Mouse (Mus musculus) mouse trophoblast stem cell (cell line): ENCODE data around the gene Gtf3c5.

Experiments
- in situ Hi-C, 2 experiments: fragments of 300-500 bp; cut with MseI, MboI; formaldehyde crosslinking; loops; 2 replicates in 1 of 2; 3 replicates in 1 of 2; pipeline ENCODE4 v1.15.1; 2025

Gtf3c5 gene

DNA sequence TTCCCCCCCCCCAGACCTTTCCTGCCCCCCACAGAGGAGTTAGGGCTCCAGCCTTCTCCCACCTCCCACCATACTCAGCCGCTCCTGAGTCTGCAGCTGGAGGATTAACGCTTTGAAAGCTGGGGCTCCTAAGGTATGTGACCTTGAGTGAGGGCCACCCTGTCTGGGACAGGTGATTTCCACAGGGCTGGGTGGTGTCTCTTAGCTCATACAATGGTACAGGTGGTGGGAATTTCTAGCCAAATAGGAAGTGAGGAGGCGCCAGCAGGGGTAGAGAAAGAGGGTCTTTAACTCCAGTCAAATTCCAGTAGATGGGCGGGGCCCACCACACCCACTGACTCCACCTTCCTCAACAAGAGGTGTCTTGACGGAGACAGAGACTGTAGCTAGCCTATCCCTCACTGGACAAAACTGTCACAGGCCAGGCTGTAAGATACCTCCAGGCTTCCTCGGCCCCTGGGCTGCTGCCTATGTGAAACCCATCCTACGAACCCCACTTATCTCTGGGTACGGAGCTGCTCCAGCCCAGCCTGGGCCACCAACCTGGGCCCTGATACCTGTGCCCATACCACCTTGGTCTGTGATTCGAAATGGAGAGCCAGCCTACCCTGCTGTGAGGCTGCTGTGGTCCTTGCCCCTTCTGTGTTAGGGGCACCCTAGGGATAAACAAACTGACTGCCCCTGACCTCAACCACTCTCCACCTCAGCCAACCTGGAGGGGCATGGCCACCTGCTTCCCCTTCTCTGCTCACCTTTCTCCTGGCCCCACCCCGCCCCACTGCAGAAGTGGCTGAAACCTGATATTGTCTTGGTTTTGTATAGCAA is 24.0 kb upstream of the Gtf3c5 start:
- in situ Hi-C loops: no loop called here

DNA sequence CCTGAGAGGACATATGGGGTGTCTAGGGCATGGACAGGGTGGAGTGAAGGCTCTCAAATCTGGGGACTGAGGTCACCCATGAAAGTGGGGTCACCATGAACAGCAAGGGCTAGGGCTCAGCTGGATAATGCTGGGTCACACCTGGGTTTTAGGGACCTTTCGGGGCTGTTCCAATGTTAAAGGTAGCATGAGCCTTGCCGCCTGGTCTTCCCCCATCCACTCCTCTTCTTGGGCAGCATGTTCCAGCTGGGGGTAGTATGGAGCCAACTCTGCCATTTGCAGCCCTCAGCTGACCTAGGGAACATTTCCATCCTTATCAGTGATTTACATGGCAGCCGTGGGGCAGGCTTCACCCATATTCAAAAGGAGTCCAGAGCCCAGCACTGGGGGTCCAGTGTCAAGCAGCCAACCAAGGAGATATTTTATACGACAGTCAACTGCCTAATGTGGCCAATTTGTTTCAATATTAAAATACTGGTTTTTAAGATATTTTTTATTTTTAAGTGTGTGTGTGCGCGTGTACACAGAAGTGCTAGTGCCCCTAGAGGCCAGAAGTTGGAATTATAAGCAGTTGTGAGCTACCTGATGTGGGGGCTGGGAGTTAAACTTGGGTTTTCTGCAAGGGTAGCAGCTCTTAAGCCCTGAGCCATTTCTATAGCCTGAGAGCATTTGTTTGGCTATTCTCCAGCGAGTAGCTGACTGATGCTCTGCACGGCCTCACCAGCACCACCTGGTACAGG is 23.2 kb upstream of the Gtf3c5 start:
- in situ Hi-C loops: no loop called here

DNA sequence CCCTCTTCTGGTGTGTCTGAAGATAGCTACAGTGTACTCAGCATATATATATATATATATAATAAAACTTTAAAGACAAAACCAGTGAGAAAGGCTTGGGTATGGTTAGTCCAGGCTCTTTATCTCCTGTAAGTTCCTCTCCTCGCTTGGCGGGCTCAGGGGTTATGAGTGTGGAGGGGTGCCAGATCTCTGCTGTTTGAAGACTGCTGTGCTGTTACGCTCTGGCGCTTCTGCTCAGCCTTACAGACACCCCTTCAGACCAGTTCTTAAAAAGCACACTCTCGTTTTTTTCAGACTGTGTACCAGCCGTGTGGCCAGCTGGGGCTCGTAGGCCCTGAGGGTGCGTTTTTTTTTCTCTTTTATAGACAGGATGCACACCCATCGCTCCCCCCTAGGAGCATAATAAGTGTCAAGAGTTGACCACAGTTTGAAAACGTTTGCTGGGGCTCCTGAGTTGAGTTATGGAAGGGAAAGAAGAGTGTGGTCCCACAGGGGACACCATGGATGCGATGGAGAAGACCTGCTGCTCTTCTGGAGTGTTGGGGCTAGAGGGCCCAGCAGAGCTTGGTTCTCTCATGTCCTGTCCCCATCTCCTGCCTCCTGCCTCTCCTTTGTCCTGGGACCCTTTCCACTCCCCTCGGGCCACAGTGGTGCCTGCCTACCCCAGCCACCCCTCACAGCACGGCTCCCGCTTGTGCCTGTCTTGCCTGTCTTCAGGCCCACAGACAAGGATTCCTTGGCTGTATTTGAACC is 22.4 kb upstream of the Gtf3c5 start:
- in situ Hi-C loops: no loop called here

DNA sequence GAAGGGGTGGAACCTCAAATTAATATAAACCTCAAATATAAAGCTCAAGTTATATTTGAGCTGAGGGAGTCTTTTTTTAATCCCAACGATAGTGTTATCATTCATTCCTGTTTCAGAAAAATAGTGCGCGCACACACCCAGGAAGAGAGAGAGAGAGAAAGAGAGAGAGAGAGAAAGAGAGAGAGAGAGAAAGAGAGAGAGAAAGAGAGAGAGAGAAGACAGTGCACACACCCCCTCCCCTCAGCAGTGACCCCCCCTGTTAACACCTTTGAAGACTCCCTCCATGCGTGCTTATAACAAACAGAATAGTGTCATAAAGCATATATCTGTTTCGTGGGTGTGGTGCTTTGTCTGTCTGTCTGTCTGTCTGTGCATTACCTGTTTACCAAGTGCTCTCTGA is 20.0 kb upstream of the Gtf3c5 start:
- in situ Hi-C loops: no loop called here

DNA sequence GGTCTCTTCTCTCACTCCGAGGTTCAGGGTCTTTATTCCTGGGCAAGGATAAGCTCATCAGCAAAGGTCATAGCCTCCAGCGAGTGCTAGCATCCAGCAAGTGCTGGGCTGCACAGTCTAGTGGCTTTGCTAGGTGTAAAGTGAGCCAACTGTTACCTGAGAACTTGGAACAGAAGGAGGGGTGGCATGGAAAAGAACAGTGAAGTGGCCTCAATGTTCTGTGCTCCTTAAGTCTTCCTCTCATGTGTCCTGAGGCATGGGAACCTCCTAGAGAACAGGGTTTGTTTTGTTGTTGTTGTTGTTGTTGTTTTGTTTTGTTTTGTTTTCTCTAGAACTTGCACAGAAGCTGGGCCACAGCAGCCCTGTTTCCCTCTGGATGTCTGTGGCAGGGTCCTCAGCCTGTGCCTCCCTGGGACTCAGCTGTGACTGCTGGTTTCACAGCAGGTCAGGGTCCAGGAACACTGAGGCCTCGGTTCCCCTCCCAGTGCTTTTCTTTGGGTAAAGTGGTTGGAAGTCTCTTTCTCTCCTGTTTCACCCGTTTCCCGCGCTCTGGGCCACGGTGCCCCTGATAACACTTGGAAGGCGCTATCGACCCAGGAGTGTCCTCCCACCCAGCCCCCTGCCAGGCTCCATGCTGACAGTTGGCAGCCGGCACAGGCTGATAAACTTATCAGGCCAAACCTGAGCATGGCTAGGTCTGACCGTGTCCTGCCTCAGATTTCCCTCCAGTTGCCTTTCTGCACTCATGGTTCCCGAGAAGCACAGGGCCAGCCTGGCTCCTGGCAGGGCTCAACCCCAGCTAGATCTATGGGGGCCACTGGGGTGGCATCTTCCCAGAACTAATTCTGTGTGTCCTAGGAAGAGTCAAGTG is 18.4 kb upstream of the Gtf3c5 start:
- in situ Hi-C loops: no loop called here

DNA sequence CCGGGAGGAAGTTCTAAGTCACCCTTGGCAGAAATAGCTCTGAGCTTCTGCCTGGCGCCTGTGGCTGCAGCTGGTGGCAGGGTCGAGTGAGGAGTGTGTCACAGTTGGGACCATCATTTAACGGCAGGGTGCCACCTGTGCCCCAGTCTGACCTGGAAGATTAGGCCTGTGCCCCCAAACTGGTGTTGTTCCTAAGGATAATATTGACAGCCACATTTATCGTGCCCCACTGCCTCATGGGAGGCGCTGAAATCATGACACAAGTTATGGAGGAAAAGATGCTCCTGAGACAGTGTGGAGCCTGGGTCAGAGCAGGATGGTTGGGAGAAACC is 16.0 kb upstream of the Gtf3c5 start:
- in situ Hi-C loops: no loop called here

DNA sequence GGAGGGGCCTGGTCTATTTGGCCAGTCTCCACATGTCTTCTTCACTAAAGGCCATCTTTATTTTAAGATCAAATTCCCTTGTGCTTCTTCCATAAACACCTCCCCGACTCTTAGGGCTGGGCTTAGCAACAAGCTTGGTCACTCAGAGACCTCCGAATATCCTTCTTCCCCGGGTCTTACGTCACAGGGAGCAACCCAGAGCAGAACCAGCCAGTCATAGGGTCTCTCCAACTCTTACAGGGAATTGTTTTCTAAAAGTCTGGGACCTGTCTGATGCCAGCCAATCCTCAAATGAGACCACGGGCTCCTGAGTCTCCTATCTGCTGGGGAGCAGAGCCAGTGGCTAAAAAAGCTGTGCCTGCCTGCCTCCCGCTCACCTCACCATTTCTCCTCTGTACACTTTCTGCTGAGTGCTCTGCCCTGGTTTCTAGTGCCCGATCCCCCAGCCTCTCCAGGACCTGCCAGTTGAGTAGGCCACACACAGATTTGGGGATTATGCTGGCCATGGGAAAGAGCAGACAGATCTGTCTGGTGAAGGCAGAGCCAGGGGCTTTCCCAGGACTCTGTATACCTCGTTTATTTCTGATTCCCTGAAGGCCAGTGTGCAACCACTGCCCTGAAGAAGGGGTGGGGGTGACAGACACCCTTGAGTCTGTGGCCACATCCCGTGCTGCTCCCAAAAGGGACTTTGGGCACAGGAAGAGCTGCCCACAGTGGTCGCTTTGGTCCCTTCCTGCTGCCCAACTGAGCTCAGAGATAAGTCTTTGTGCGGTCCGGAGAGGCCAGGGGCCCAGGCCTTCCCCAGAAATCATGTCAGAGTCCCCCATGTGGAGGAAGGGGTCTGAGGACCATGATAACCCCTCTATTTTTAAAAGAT is 15.4 kb upstream of the Gtf3c5 start:
- in situ Hi-C loops: no loop called here

DNA sequence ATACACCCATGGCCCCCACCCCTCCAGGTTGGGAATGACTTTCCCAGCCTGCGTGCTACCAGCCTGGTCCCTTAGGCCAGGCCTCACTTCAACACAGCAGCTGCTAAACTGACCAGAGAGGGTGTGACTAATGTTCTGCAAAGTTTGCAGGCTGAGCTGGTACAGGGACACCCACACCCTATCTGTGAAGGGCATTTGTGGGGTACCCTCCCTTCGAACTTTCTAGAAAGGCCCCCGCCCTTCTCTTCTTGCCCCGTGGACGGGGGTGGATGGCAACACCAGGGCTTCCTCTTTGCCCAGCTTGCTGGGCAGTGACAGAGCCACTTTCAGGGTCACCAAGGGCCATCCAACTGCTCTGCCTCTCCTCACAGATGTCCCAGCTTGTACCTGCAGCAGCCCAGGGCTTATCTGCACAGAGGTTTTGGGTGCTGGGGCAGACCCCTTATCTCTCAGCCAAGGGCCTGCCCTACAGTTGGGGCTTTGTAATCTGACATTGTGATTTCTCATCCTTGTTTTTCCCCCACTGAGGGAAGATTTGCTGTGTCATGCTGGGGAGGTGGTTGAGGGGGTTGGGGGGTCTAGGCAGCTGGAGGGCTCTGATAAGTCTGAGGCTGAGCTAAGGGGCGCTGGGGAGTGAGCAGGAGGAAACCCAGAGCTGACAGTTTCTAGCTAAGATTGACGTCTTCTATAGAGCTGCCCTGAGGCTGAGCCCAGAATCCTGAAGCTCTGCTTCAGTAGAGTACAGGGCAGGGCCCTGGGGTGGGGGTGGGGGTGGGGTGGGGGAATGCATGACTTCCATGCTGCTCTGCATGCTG is 14.4 kb upstream of the Gtf3c5 start:
- in situ Hi-C loops: no loop called here

DNA sequence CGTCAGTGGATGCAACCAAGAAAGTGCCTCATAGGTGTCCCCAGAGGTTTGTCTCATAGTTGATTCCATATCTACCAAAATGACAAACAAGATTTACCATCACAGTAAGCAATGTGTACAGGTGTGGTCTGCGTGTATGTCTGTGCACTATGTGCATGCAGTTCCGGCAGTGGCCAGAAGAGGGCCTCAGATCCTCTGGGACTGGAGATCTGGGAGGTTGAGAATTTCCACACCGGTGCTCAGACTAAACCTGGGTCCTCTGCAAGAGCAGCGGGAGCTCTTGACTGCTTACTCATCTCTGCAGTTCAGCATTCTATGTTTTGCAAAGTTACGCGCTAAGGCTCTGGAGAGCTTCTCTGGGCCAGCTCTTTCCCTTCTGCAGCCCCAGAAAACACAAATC is 13.4 kb upstream of the Gtf3c5 start:
- in situ Hi-C loops: no loop called here

DNA sequence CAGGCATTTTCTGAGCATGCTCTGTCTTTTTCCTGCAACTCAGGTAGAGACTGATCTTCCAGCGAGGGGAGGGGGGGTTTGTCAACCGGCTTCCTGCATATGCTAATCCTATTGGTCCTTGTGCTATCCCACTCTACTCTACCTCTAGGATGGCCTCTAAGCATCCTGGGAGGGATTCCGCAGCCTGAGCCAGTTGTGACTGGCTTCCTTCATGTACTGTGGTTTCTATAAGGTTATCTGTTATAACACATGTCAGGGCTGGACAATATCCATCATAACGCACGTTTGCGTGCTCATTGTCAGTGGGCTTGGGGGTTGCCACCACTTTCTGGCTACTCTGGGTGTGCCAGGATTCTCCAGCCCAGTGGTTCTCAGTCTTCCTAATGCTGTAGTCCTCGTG is 12.5 kb upstream of the Gtf3c5 start:
- in situ Hi-C loops: no loop called here

DNA sequence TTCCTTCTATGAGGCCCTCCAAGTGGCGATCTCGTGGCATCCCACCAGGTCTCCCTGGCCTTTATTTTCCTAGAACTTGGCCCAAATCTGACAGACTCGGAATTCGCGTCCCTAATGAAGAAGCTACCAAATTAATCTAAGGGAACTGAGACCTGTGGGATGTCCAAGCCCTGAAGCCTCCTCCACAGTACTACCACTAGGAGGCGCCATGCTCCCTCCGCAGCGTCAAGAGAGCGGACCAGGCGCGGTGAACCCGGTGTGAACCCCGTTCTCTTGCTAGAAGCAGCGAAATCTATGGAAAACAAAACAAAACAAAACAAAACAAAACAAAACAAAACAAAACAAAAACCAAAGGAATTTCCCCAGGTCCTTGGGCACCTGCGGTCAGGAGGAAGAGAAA is 9.3 kb upstream of the Gtf3c5 start:
- in situ Hi-C loops: loop anchor here in 1 of 2 experiments (5.0 kb wide), 1 partner anchor 34 kb away; no protein-coding TSS in a partner anchor

DNA sequence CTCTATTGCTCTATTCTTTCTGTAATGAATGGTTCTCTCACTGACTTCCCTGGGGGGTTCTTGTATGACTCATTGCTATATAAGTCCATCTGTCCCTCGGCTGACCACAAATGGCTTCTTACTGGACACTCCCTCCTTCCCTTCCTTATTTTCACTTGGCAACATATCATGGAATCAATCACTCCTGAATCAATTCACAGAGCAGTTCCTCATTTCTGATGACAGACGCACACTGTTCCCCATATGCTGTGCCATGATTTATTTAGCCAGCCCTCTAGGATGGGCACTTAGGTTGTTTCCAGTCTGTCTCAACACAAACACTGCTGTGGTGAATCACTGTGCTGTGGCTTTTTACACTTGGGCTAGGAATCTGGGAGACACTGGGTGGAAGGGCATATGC is 7.9 kb upstream of the Gtf3c5 start:
- in situ Hi-C loops: loop anchor here in 1 of 2 experiments (5.0 kb wide), 1 partner anchor 36 kb away; no protein-coding TSS in a partner anchor

DNA sequence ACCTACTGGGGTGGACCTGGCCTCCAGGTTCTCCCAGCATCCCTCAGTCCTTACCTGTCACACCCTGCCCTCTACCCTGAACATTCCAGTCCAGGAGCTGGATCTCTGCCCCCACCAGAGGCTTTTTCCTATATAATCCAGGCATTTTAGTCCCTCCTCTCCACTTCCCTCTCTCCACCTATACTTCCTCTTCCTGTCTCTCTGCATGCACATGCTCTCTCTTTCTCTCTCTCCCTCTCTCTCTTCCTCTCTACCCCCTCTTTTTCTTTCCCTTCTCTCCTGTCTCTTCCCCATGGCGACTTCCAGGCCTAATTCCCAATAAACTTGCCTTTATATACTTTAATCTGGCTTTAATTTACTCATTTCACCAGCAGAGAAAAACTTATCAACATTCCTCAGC is 5.0 kb upstream of the Gtf3c5 start:
- in situ Hi-C loops: no loop called here

DNA sequence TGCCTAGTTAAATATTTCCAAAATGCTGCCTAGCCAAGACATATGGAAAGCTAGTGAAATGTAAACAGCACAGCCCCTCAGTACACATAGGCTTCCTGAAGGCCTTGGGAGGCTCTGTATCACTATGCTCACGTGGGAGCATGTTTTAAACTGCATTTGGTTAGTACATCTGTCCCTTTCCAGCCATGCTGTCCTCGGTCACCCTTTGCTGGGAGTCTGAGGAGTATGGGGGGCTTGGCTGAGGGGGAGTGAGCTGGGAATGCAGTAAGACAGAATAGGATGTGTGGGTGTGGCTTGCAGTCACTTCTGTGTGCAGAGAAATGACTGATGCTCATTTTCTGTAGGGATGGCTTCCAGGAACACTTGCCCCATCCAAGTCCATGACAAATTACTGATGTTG is 2.2 kb upstream of the Gtf3c5 start:
- in situ Hi-C loops: no loop called here

DNA sequence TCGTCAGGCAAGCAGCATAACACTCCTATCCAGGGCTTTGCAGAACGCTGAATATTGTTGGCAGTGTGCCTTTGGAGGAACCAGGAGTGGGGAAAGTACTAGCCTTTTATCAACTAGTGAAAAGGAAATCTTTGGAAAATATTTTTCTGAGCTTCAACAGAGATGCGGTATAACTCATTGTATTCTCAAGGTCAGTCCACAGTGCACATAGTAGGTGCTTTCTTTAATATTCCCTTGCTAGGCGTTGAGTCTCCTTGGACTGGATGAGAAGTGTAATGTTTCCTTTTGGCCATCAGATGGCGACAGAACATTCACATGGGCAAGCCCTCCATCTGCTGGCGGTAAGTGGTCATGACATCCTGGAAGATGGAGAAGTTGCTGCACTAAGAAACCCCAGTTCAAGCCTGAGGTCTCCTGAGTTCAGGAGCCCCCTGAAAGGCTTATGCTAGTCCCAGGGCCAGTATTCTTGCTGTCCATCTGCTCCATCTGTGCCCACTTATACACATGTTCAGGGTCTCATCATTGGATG is 1.6 kb upstream of the Gtf3c5 start:
- in situ Hi-C loops: no loop called here

DNA sequence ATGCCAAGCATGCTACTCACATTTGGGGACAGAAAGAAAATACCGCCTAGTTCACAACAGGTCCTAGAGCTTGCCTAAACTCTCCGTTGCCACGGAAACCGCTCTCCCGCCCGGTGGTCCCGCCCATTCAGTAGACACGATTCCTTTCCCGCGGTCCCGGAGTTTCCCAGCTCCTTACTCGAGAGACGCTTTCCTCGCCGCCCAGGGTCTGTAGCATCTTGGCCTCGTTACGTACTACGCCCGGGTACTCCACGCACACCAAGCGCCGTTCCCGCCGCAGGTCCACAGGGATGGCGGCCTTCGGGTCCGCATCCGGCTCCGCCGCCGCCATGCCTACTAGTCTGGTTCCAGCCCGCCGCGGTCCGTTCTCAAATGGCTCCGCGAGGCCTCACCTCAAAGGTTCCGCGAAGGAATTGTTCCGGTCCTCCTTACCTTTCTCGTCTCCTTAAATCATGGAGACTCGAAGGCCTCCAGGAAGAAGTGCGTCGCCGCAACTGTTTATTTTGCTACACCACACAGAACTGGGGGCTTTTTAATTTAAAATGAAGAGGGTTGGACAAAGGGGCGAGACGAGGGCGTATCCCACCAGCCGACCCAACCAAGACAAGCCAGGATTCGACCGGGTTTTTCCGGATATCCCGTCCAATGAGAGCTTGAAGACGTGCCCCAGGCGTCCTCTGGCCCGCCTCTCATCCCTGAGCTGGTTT is 751 bp downstream of the Gtf3c5 start:
- in situ Hi-C loops: no loop called here

DNA sequence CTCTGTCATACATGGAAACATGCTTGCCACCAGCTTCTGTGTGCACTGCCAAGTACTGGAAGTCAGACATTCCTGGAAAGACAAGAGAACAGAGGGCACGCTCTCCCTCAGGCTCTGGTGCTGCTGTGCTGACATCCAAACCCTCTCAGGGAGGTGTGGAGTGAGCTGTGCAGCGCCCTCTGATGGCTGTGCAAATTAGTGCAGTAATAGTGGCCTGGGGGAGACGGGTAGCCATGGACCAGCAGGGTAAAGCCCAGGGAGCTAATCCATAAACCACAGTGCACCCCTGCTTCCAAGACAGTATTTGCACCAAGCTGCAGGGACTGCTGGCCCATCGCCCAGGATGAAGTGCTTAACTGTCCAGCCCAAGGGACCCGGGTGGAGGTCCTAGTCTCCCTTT is 5.5 kb downstream of the Gtf3c5 start:
- in situ Hi-C loops: no loop called here

DNA sequence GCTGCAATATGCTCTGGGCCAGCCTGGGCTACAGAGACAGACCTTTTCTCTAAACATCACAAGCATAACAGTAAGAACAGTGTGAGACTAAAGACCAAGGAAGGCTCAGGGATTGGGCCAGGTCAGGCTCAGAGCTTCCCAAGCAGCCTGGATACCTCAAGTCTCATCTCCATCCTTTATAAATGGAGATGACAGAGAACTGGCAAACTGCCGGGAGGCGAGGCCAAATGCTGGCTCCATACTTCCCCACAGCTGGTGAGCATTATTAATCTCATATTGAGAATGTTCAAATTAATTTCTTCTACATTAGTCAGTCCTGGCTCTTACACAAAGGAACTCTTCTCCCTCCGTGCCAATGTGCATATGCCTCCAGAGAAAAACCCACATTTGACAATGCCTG is 6.7 kb downstream of the Gtf3c5 start:
- in situ Hi-C loops: no loop called here

DNA sequence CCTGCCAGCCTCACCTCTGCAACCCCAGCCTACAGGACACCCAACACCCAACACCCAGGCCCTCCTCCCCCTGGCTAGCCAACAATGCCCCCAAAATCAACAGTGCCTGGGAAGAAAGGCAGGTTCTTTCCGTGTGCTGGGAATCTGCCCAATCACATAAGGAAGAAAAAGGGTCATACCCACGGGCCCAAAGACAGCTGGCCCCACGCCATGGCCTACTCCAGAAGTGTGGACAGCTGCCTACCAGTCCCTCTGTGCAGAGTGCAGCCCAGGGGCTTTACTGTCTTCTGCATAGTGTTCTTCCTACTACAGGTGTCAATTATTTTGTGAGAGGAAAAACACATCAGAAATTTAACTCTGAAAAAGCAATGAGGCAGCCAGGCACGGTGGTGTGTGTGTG is 8.2 kb downstream of the Gtf3c5 start:
- in situ Hi-C loops: no loop called here
